Mouse (Mus musculus) hindbrain, embryonic 14.5 days (tissue): ENCODE data around the gene Amhr2. TPM values are rescaled to one million over a fixed set of nuclear protein-coding genes. Genes with fewer than 3 reads are reported as not detected.

ENCODE experiments used
- ATAC-seq: fragments of 200-750 bp; cut with Nextera tagmentation; 2 replicates; pipeline ENCODE4 v1.8.0; 2017; ENCODE audit warnings: moderate number of reproducible peaks, mild to moderate bottlenecking, moderate TSS enrichment, moderate library complexity; ENCODE audit not compliant: low FRiP score
- DNase-seq: peaks from one replicate; pipeline ENCODE4 v3.0.0-alpha.2; 2015; ENCODE audit warnings: low spot score
- H3K27ac ChIP-seq: fragments of 300-500 bp; sonication (generic); 2 replicates; pipeline ENCODE4 v1.5.1; 2014; ENCODE audit warnings: mild to moderate bottlenecking, moderate library complexity
- H3K27me3 ChIP-seq: fragments of 300-500 bp; sonication (generic); 2 replicates; pipeline ENCODE4 v1.6.1; 2014; ENCODE audit warnings: mild to moderate bottlenecking, low read length, mixed read lengths; ENCODE audit not compliant: control insufficient read depth, insufficient read depth
- H3K36me3 ChIP-seq: fragments of 300-500 bp; sonication (generic); replicated peaks from 2 replicates; pipeline ENCODE4 v1.6.1; 2014; ENCODE audit not compliant: control insufficient read depth, insufficient read depth
- H3K4me1 ChIP-seq: fragments of 300-500 bp; sonication (generic); replicated peaks from 2 replicates; pipeline ENCODE4 v1.6.1; 2014; ENCODE audit warnings: antibody characterized with exemption, low read length, mixed read lengths; ENCODE audit not compliant: control insufficient read depth, insufficient read depth
- H3K4me2 ChIP-seq: fragments of 300-500 bp; sonication (generic); replicated peaks from 2 replicates; pipeline ENCODE4 v1.6.1; 2014; ENCODE audit warnings: mild to moderate bottlenecking, moderate library complexity
- H3K4me3 ChIP-seq: fragments of 300-500 bp; sonication (generic); replicated peaks from 2 replicates; pipeline ENCODE4 v1.5.1; 2014; ENCODE audit warnings: mild to moderate bottlenecking, low read length
- H3K9ac ChIP-seq: fragments of 300-500 bp; sonication (generic); 2 replicates; pipeline ENCODE4 v1.6.1; 2014
- H3K9me3 ChIP-seq: fragments of 300-500 bp; sonication (generic); 2 replicates; pipeline ENCODE4 v1.6.1; 2016; ENCODE audit warnings: low read length; ENCODE audit not compliant: control insufficient read depth
- WGBS: fragments of 180-500 bp; shearing (Covaris S2); extraction: QIAGEN DNeasy Blood & Tissue Kit; methylation state at CpG from one replicate; pipeline ENCODE4 v1.1.7; 2014; 5-methylcytosine and 5-hydroxymethylcytosine counted together
- polyA plus RNA-seq: library from polyadenylated mRNA; unstranded; fragments of >200 nt; fragmentation: Nextera tagmentation; extraction: Ambion mirVana; gene quantifications from 2 replicates; pipeline ENCODE4 v1.2.1, GENCODE M21; 2014

Amhr2 gene
- polyA plus RNA-seq, 1 experiment from 2014 or later: 0.13 TPM

DNA sequence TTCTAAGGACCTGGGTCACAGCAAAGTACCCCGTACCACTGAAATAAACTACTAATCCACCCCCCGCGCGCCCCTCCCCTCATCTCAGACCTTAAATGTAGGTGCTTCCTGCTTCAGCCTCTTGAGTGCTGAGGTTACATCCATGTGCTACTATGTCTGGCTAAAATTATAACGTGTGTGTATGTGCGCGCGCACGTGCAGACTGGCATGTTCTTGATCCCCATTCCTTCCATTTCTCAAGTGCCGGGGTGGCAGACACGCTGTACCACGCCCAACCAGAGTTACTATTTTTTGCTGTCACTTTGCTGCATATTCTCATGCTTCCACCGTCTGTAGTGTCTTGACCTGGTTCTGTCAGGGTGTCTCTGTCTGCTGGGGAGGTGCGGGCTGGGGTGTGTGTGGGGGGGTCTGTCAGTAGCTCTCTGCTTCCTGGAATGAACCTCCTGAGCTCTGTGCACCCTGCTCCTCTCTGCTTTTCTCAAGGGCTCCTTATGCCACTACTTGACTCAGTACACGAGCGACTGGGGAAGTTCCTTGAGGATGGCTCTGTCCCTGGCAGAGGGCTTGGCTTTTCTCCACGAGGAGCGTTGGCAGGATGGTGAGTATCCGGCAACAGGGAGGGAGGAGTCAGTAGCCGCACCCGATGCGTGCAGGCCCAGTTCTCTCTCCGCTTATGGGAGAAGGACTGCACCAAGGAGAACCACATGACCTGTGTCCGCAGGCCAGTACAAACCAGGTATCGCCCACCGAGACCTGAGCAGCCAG, 6.7 kb downstream of the Amhr2 start:
- no peak for DNase-seq

DNA sequence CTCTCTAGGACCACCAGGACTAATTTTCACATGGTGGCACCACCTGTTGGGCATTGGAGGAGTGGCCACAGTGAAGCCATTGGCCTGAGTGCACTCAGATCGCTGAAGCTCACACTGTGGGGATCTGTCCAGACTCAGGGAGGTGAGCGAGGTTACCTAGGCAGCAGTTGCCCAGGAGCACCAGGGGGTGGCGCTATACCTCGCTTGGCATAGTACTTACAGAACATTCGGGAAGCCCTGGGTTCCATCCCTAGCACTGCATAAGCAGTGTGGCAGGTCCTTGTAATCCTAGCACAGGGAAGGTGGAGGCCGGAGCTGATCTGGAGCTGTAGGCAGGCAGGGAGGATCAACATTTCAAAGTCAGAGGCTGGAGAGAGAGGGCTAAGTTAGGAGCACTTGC, 10.8 kb downstream of the Amhr2 start:
- Histone ChIP-seq H3K27ac (no peak overlapping the region), H3K9me3 (no peaks in the 10 kb centered on the region), H3K36me3 (no peaks in the 10 kb centered on the region), H3K9ac (no peak overlapping the region), H3K4me1 (peaks cover 14% of the 10 kb centered on the region), H3K4me2 (no peak overlapping the region), H3K4me3 (no peak overlapping the region), H3K27me3 (no peaks in the 10 kb centered on the region)
- 41% methylated on average over 6 of the region's 6 CpGs for WGBS
- ATAC-seq (no peak), DNase-seq (no peak)

More for the DNA sequence above, 6.7 kb downstream of the Amhr2 start:
- no peaks in the 10 kb centered on the region for H3K36me3 ChIP-seq
- H3K4me3 ChIP-seq: no peak overlapping the region
- H3K27ac ChIP-seq: no peak overlapping the region
- H3K4me2 ChIP-seq: no peak overlapping the region
- no peak for ATAC-seq
- H3K9me3 ChIP-seq: no peaks in the 10 kb centered on the region
- no peaks in the 10 kb centered on the region for H3K27me3 ChIP-seq
- H3K4me1 ChIP-seq: no peaks in the 10 kb centered on the region
- WGBS: 87% methylated on average over 26 of the region's 26 CpGs
- no peak overlapping the region for H3K9ac ChIP-seq

GRCm38 (mm10) chr15:102458050-102458736, 13.0 kb downstream of the Amhr2 start:
- Histone ChIP-seq H3K27me3 (no peaks in the 10 kb centered on the region), H3K9ac (0 out of 2 replicates have a peak overlapping the region, but pooled peaks have one; percentile 5), H3K4me2 (peak overlapping the region; percentile 56), H3K27ac (0 out of 2 replicates have a peak overlapping the region, but pooled peaks have one; percentile 21), H3K4me1 (peaks cover 14% of the 10 kb centered on the region), H3K36me3 (peaks cover 12% of the 10 kb centered on the region), H3K4me3 (peak overlapping the region; percentile 41), H3K9me3 (no peaks in the 10 kb centered on the region)
- no peak for ATAC-seq
- DNase-seq: no peak
- WGBS: 76% methylated on average over 5 of the region's 5 CpGs

- ATAC-seq: peak; percentile 83
- peak; percentile 91 for DNase-seq
- no peaks in the 10 kb centered on the region for H3K9me3 ChIP-seq
- H3K4me3 ChIP-seq: peak within 1 kb of the TSS; percentile 41
- H3K4me1 ChIP-seq: peaks cover 14% of the 10 kb centered on the region
- WGBS: under 1% methylated on average over 19 of the region's 19 CpGs
- H3K4me2 ChIP-seq: peak within 1 kb of the TSS; percentile 56
- H3K36me3 ChIP-seq: peaks cover 18% of the 10 kb centered on the region
- peak within 1 kb of the TSS; percentile 63 for H3K9ac ChIP-seq
- H3K27ac ChIP-seq: peak within 1 kb of the TSS; percentile 21; the same call in 1 of the 2 replicates
- no peaks in the 10 kb centered on the region for H3K27me3 ChIP-seq
Observed at GRCm38 (mm10) chr15:102458904-102459317, 13.7 kb downstream of the Amhr2 start, which contains the start of gene Prr13. TSS of gene Prr13 (plus strand) at chr15:102459028.

DNA sequence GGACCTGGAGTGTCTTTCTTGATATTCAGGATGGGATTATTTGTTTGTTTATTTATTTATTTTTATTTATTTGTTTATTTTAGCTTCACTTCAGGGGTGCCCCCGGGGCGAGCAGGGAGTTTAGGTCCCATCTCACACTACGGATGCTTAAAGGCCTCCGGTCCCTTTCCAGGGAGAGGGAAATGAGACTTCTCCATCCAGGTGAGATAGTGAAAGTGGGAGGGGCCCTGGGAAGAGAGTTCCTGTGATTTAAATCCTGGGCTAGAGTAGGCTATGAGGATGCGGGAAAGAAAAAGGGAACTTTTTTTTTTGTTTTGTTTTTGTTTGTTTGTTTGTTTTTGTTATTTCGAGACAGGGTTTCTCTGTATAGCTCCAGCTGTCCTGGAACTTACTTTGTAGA, 14.2 kb downstream of the Amhr2 start:
- H3K9ac ChIP-seq: peak overlapping the region; percentile 63
- peak overlapping the region; percentile 41 for H3K4me3 ChIP-seq
- DNase-seq (no peak), ATAC-seq (no peak)
- H3K4me1 ChIP-seq: peaks cover 14% of the 10 kb centered on the region
- H3K9me3 ChIP-seq: no peaks in the 10 kb centered on the region
- WGBS: 34% methylated on average over 6 of the region's 6 CpGs
- no peaks in the 10 kb centered on the region for H3K27me3 ChIP-seq
- H3K27ac ChIP-seq: peak overlapping the region; percentile 21; the same call in 1 of the 2 replicates
- peak overlapping the region; percentile 56 for H3K4me2 ChIP-seq
- peaks cover 18% of the 10 kb centered on the region for H3K36me3 ChIP-seq

DNA sequence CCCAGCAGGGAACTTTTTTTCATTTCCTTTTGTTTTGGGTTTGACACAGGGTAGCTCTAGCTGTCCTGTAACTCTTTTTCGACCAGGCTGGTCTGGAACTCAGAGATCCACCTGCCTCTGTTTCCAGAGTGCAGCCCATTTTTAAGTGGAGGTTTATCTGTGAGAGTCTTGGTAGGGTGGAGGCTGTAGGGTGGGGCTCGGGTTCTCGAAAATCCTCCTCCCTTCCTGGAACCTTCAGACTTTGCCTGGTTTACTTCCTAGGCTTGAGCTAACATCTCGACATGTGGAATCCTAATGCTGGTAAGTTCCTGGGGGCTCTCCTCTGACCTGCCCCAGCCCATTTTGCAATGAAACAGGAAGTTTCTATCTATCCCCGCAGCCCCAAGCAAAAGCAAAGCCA, 14.7 kb downstream of the Amhr2 start:
- peaks cover 14% of the 10 kb centered on the region for H3K4me1 ChIP-seq
- ATAC-seq (no peak), DNase-seq (no peak)
- peak overlapping the region; percentile 41; the same call in 1 of the 2 replicates for H3K4me3 ChIP-seq
- no peaks in the 10 kb centered on the region for H3K9me3 ChIP-seq
- H3K27ac ChIP-seq: no peak overlapping the region
- no peaks in the 10 kb centered on the region for H3K27me3 ChIP-seq
- peaks cover 18% of the 10 kb centered on the region for H3K36me3 ChIP-seq
- H3K9ac ChIP-seq: peak overlapping the region; percentile 63
- WGBS: 72% methylated on average over 5 of the region's 5 CpGs
- H3K4me2 ChIP-seq: peak overlapping the region; percentile 56

DNA sequence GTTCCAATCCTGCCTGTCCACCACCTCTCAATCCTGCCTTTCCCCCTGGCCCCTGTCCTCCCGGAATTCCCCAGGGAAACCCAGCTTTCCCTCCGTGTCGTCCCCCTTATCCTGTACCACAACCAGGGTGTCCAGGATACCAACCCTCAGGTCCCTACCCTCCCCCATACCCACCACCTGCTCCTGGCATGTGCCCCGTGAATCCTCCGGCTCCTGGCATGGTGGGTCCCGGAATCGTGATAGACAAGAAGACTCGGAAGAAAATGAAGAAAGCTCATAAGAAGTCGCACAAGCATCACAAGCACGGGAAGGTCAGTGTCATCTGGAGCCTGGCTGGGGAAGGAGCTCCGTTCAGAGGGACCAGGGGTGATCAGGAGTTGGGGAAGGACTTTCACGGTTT, 15.2 kb downstream of the Amhr2 start:
- WGBS: 84% methylated on average over 12 of the region's 12 CpGs
- H3K36me3 ChIP-seq: peaks cover 18% of the 10 kb centered on the region
- H3K27ac ChIP-seq: no peak overlapping the region
- DNase-seq (no peak), ATAC-seq (no peak)
- H3K9ac ChIP-seq: no peak overlapping the region
- no peak overlapping the region for H3K4me2 ChIP-seq
- H3K4me1 ChIP-seq: peaks cover 14% of the 10 kb centered on the region
- H3K9me3 ChIP-seq: no peaks in the 10 kb centered on the region
- H3K27me3 ChIP-seq: no peaks in the 10 kb centered on the region
- no peak overlapping the region for H3K4me3 ChIP-seq

DNA sequence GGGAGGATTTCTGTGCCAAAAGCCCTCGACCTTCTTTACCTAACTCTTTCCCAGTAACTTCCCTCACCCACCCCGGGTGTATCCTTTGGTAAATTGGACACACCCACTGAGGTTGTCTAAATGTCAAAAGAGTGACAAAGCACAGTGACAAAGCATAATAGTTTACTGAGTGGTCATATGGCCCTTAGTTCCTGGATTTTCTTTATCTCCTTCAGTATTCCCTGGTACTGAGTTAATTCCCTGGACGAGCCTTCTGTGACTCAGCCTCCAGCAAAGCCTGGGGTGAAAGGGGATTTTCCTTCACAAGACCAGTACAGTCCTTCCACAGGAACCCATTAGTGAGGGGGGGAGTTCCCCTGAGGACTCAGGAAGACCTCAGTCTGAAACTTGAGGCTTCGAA, 15.8 kb downstream of the Amhr2 start:
- Histone ChIP-seq H3K9ac (no peak overlapping the region), H3K9me3 (no peaks in the 10 kb centered on the region), H3K4me1 (peaks cover 14% of the 10 kb centered on the region), H3K27me3 (no peaks in the 10 kb centered on the region), H3K27ac (no peak overlapping the region), H3K4me3 (no peak overlapping the region), H3K36me3 (peaks cover 18% of the 10 kb centered on the region), H3K4me2 (no peak overlapping the region)
- no peak for ATAC-seq
- DNase-seq: no peak
- 69% methylated on average over 4 of the region's 4 CpGs for WGBS

- ATAC-seq: no peak
- H3K9ac ChIP-seq: no peak overlapping the region
- no peak overlapping the region for H3K4me2 ChIP-seq
- no peaks in the 10 kb centered on the region for H3K27me3 ChIP-seq
- WGBS: 87% methylated on average over 9 of the region's 9 CpGs
- H3K9me3 ChIP-seq: no peaks in the 10 kb centered on the region
- H3K4me3 ChIP-seq: no peak overlapping the region
- no peak overlapping the region for H3K27ac ChIP-seq
- DNase-seq: no peak
- peaks cover 18% of the 10 kb centered on the region for H3K36me3 ChIP-seq
- peaks cover 14% of the 10 kb centered on the region for H3K4me1 ChIP-seq
Observed at GRCm38 (mm10) chr15:102461430-102462075, 16.4 kb downstream of the Amhr2 start.
